Mouse (Mus musculus): ENCODE data around the gene Mpv17l. TPM values are rescaled to one million over a fixed set of nuclear protein-coding genes. Genes with fewer than 3 reads are reported as not detected.
A peak's percentile ranks its signal among the peaks of the same experiment; 100 is the strongest.

The Mpv17l gene
- polyA plus RNA-seq, 1 experiment from 2014 or later = 4.6 TPM

DNA sequence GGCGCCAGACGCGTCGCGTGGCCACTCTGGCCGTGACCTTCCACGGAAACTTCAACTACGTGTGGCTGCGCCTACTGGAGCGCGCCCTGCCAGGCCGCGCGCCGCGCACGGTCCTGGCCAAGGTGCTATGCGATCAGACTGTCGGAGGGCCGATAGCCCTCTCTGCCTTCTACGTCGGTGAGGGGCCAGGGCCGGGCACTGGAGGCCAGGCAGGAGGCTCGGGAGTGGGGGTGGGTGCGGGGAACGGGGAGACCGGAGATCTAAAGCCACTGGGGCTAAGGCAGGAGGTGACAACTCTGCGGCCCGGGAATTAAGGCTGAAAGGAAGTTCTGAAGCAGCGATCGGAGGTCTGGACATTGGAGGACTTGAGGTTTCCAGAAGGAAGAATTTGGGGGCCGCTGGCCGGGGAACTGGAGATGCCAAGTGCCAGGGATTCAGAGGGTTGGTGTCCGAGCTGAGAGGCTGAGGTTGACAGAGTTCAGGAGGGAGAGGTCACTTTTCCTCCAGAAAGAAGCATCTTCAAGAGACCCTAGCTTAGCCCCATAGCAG lies 38.0 kb downstream of the Mpv17l start:
- TF ChIP-seq CTCF (IDR thresholded peaks at IDR 0.05; ENCODE audit: low read depth) = no peak
- no peak for TF ChIP-seq EP300 (optimal IDR thresholded peaks at IDR 0.05)
- Histone ChIP-seq H3K27me3 (ENCODE audit: control insufficient read depth, insufficient read depth, low read length) (no peaks in the 10 kb centered on the region), H3K4me2 (replicated peaks; ENCODE audit: low read depth) (peak overlapping the region; percentile 89), H3K27ac (replicated peaks) (no peak overlapping the region), H3K9ac (ENCODE audit: low read length) (peak overlapping the region; percentile 63), H3K4me3 (ENCODE audit: low read depth, low read length) (peak overlapping the region; percentile 49), H3K4me1 (replicated peaks; ENCODE audit: control insufficient read depth, insufficient read depth) (no peaks in the 10 kb centered on the region), H3K36me3 (ENCODE audit: control insufficient read depth, insufficient read depth, low read length) (no peaks in the 10 kb centered on the region), H3K9me3 (ENCODE audit: control insufficient read depth, low read length) (no peaks in the 10 kb centered on the region)
- ATAC-seq (ENCODE audit: low FRiP score, low TSS enrichment) = peak; percentile 81; the same call in 1 of the 2 replicates
- WGBS = 3% methylated on average over 34 of the region's 34 CpGs
- no peak for DNase-seq (ENCODE audit: low spot score)

DNA sequence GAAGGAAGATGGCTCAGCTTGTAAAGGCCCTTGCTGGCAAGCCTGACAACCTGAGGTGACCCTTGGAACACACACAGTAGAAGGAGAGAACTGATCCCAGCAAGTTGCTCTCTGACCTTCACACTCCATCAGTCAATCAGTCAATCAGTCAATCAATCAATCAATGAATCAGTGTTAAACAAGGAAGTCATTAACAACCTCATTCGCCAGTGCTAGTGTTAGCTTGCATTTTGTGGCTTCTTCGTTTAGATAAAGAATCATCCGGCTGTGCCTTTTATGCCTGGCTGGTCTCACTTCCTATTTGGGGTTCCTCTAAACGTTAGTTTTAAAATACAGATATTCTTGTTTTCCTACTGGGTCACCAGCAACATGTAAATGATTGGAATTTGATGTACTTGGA lies 41.2 kb downstream of the Mpv17l start:
- Histone ChIP-seq H3K4me2 (replicated peaks; ENCODE audit: low read depth) (no peak overlapping the region), H3K4me1 (replicated peaks; ENCODE audit: control insufficient read depth, insufficient read depth) (no peaks in the 10 kb centered on the region), H3K36me3 (ENCODE audit: control insufficient read depth, insufficient read depth, low read length) (no peaks in the 10 kb centered on the region), H3K9ac (ENCODE audit: low read length) (no peak overlapping the region), H3K9me3 (ENCODE audit: control insufficient read depth, low read length) (no peaks in the 10 kb centered on the region), H3K4me3 (ENCODE audit: low read depth, low read length) (no peak overlapping the region), H3K27me3 (ENCODE audit: control insufficient read depth, insufficient read depth, low read length) (no peaks in the 10 kb centered on the region), H3K27ac (replicated peaks) (no peak overlapping the region)
- TF ChIP-seq CTCF (IDR thresholded peaks at IDR 0.05; ENCODE audit: low read depth) (no peak), EP300 (optimal IDR thresholded peaks at IDR 0.05) (no peak)
- WGBS = 37% methylated on average over 4 of the region's 4 CpGs
- DNase-seq (ENCODE audit: low spot score) (no peak), ATAC-seq (ENCODE audit: low FRiP score, low TSS enrichment) (no peak)

DNA sequence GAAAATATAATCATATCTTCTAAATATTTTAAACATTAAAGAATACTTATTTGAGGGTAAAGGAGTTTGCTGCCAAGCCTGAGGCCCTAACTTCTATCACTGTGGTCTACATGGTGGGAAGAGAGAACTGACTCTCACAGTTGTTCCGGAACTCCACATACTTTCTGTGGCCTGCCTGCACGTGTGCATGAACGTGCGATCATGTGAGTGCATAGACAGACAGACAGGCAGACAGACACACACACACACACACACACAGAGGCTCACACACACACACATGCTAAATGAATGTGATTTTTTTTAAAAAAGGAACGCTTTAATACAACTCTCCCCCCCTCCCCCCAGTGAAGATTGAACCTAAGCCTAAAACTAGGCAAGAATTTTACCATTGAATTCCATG lies 41.8 kb downstream of the Mpv17l start:
- H3K36me3 ChIP-seq (ENCODE audit: control insufficient read depth, insufficient read depth, low read length) = no peaks in the 10 kb centered on the region
- H3K9me3 ChIP-seq (ENCODE audit: control insufficient read depth, low read length) = no peaks in the 10 kb centered on the region
- no peaks in the 10 kb centered on the region for H3K4me1 ChIP-seq (replicated peaks; ENCODE audit: control insufficient read depth, insufficient read depth)
- H3K9ac ChIP-seq (ENCODE audit: low read length) = no peak overlapping the region
- no peak overlapping the region for H3K4me2 ChIP-seq (replicated peaks; ENCODE audit: low read depth)
- TF ChIP-seq EP300 (optimal IDR thresholded peaks at IDR 0.05) (no peak), CTCF (IDR thresholded peaks at IDR 0.05; ENCODE audit: low read depth) (no peak)
- no peak overlapping the region for H3K27ac ChIP-seq (replicated peaks)
- H3K4me3 ChIP-seq (ENCODE audit: low read depth, low read length) = no peak overlapping the region
- WGBS = 56% methylated on average over 5 of the region's 5 CpGs
- ATAC-seq (ENCODE audit: low FRiP score, low TSS enrichment) = no peak
- H3K27me3 ChIP-seq (ENCODE audit: control insufficient read depth, insufficient read depth, low read length) = no peaks in the 10 kb centered on the region
- no peak for DNase-seq (ENCODE audit: low spot score)

DNA sequence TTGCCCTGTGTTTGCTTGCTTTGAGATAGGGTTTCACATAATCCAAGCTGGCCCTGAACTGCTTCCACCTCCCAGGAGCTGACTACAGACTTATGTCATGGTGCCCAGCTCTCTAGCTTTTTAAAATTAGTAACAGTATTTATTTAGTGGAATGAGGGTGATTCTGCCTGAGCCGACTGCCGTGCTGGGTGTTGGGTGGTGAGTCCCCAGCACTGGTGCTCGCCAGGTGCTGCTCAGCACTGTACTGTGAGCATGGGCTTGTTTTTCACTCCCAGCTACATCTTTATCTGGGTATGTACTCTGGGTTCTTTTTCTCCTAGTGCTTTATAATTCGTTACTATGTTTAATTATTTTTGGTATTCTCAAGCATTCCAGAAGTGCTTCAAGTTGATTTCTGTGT lies 42.2 kb downstream of the Mpv17l start:
- ATAC-seq (ENCODE audit: low FRiP score, low TSS enrichment) (no peak), DNase-seq (ENCODE audit: low spot score) (no peak)
- Histone ChIP-seq H3K9me3 (ENCODE audit: control insufficient read depth, low read length) (no peaks in the 10 kb centered on the region), H3K27me3 (ENCODE audit: control insufficient read depth, insufficient read depth, low read length) (no peaks in the 10 kb centered on the region), H3K9ac (ENCODE audit: low read length) (no peak overlapping the region), H3K36me3 (ENCODE audit: control insufficient read depth, insufficient read depth, low read length) (no peaks in the 10 kb centered on the region), H3K4me2 (replicated peaks; ENCODE audit: low read depth) (no peak overlapping the region), H3K27ac (replicated peaks) (no peak overlapping the region), H3K4me3 (ENCODE audit: low read depth, low read length) (no peak overlapping the region), H3K4me1 (replicated peaks; ENCODE audit: control insufficient read depth, insufficient read depth) (no peaks in the 10 kb centered on the region)
- WGBS = 61% methylated on average over 4 of the region's 4 CpGs
- TF ChIP-seq EP300 (optimal IDR thresholded peaks at IDR 0.05) (no peak), CTCF (IDR thresholded peaks at IDR 0.05; ENCODE audit: low read depth) (no peak)

DNA sequence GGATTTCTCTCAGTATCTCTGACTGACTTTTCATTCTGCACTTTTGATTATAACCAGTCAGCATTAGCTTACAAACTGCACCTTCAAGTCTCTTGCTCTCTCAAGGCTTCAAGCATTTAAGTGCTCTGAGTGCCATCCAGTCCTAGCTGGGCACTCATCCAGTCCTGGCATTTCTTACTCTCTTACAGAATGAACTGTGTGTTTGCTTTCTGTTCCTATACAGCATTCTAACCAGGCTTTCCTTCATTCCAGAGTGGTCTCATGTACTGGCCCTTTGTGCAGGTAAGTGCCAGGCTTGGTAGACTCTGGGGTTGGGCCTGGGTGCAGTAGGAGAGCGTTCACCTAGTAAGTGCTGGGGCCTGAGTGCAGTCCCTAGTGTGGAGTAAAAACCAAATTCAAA lies 43.3 kb downstream of the Mpv17l start:
- Histone ChIP-seq H3K4me1 (replicated peaks; ENCODE audit: control insufficient read depth, insufficient read depth) (no peaks in the 10 kb centered on the region), H3K9me3 (ENCODE audit: control insufficient read depth, low read length) (no peaks in the 10 kb centered on the region), H3K27ac (replicated peaks) (no peak overlapping the region), H3K4me3 (ENCODE audit: low read depth, low read length) (no peak overlapping the region), H3K27me3 (ENCODE audit: control insufficient read depth, insufficient read depth, low read length) (no peaks in the 10 kb centered on the region), H3K36me3 (ENCODE audit: control insufficient read depth, insufficient read depth, low read length) (no peaks in the 10 kb centered on the region), H3K4me2 (replicated peaks; ENCODE audit: low read depth) (no peak overlapping the region), H3K9ac (ENCODE audit: low read length) (no peak overlapping the region)
- TF ChIP-seq EP300 (optimal IDR thresholded peaks at IDR 0.05) = no peak
- DNase-seq (ENCODE audit: low spot score) = no peak
- ATAC-seq (ENCODE audit: low FRiP score, low TSS enrichment) = no peak
- WGBS = 89% methylated on average over 1 of the region's 1 CpGs

DNA sequence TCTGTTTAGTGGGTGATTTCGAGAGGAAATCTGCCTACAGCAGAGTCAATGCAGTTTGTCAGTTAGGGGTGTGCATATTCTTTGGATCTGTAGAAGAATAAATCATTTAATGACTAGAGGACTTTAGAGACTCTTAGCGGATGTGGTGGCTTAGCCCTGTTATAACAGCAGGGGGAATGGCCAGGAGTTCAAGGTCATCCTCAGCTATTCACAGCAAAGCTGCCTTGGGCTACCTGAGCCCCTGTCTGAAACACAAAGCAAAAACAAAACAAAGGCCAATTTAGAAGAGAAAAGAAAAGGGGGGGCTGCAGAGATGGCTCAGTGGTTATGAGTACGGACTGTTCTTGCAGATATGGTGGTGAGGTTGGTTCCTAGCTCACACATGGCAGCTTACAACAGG lies 48.3 kb downstream of the Mpv17l start:
- Histone ChIP-seq H3K27me3 (ENCODE audit: control insufficient read depth, insufficient read depth, low read length) (no peaks in the 10 kb centered on the region), H3K36me3 (ENCODE audit: control insufficient read depth, insufficient read depth, low read length) (no peaks in the 10 kb centered on the region), H3K27ac (replicated peaks) (no peak overlapping the region), H3K4me3 (ENCODE audit: low read depth, low read length) (no peak overlapping the region), H3K9me3 (ENCODE audit: control insufficient read depth, low read length) (no peaks in the 10 kb centered on the region), H3K4me2 (replicated peaks; ENCODE audit: low read depth) (no peak overlapping the region), H3K4me1 (replicated peaks; ENCODE audit: control insufficient read depth, insufficient read depth) (no peaks in the 10 kb centered on the region), H3K9ac (ENCODE audit: low read length) (no peak overlapping the region)
- ATAC-seq (ENCODE audit: low FRiP score, low TSS enrichment) (no peak), DNase-seq (ENCODE audit: low spot score) (no peak)
- 68% methylated on average over 3 of the region's 3 CpGs for WGBS
- TF ChIP-seq CTCF (IDR thresholded peaks at IDR 0.05; ENCODE audit: low read depth) (no peak), EP300 (optimal IDR thresholded peaks at IDR 0.05) (no peak)
